Mouse (Mus musculus) megakaryocyte, embryonic 14.5 days (primary cell): Measurements from ENCODE around the gene Sh3bgr.

ENCODE experiments used
- FLI1 ChIP-seq: IDR thresholded peaks from 2 replicates; pipeline ENCODE4 v1.6.1; 2012; ENCODE audit warnings: low read length, inconsistent platforms, mixed read lengths
- GATA1 ChIP-seq: IDR thresholded peaks from 3 replicates; pipeline ENCODE4 v1.6.1; 2012; ENCODE audit warnings: mixed read lengths, low read length, inconsistent platforms, borderline replicate concordance

DNA sequence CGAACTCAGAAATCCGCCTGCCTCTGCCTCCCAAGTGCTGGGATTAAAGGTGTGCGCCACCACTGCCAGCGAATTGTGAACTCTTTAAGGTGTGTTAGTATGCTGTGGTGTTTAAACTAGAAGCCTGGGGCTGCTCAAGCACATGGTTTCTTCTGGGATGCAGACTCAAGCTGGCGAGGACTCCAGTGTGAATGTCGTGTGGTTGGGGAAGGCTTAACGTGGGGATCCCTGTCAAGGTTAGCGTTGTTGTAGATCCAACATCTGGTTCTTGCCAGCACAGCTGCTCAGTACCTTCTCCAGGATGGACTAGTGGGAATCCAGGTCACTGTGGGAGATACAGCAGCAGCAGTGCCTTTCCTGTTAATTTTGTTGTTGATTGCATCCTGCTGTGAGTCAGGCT lies 31.7 kb downstream of the Sh3bgr start:
- no peak for TF ChIP-seq GATA1
- no peak for TF ChIP-seq FLI1
